ENCODE assay signal across 8 mouse cellular contexts in the genomic region with DNA sequence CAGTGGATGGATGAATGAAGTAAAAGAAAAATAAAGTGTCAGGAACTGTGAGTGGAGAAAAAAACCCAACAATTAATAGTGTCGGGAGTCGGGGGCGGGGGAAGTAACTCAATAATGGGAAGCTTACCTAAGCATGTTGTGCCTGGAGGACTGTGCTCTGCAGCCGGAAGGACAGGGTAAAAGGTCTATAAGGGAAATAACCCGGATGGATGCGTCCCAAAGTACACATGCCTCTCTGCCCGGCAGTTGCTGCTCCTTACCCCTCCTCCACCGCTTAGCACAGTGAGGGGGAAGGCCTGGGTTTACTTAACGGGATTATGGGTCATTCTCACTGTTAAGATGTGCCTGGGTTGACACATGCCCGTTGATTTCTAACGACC. TPM values are rescaled to one million over a fixed set of nuclear protein-coding genes. Genes with fewer than 3 reads are reported as not detected.
DNase-seq lines count a peak whose midpoint lies in the region; ATAC-seq lines count a peak whose summit lies in the region.

No protein-coding gene starts in this region.

- peak overlapping the region; percentile 70 for H3K9ac ChIP-seq in embryonic facial prominence, embryonic 13.5 days
- H3K9ac ChIP-seq in heart, embryonic 12.5 days, result peak overlapping the region; percentile 79

- peak overlapping the region; percentile 50 for H3K4me3 ChIP-seq in embryonic facial prominence, embryonic 13.5 days
- peak overlapping the region; percentile 58 for H3K4me3 ChIP-seq in heart, embryonic 12.5 days

- peak; percentile 59 for DNase-seq in T-cell, adult 2 months (ENCODE audit: low spot score)
- DNase-seq in kidney, postnatal 10 days, result peak; percentile 67
- DNase-seq in lung, postnatal 10 days, result peak; percentile 58
- peak; percentile 68 for DNase-seq in retina, adult 2 months (ENCODE audit: low read depth, low spot score)
- peak; percentile 81 for DNase-seq in yolk sac, embryonic 10.5 days (ENCODE audit: low spot score)

- 1% methylated on average over 11 of the region's 11 CpGs for WGBS in embryonic facial prominence, embryonic 13.5 days
- under 1% methylated on average over 11 of the region's 11 CpGs for WGBS in heart, embryonic 12.5 days

- H3K4me2 ChIP-seq in embryonic facial prominence, embryonic 13.5 days, result peak overlapping the region; percentile 82
- peak overlapping the region; percentile 81 for H3K4me2 ChIP-seq in heart, embryonic 12.5 days

- peaks cover 4% of the 10 kb centered on the region; the same call in 1 of the 2 replicates for H3K4me1 ChIP-seq in embryonic facial prominence, embryonic 13.5 days
- peaks cover 18% of the 10 kb centered on the region for H3K4me1 ChIP-seq in heart, embryonic 12.5 days (replicated peaks)

- H3K27me3 ChIP-seq in embryonic facial prominence, embryonic 13.5 days, result no peaks in the 10 kb centered on the region
- no peaks in the 10 kb centered on the region for H3K27me3 ChIP-seq in heart, embryonic 12.5 days (replicated peaks)

- H3K27ac ChIP-seq in embryonic facial prominence, embryonic 13.5 days, result peak overlapping the region; percentile 69
- H3K27ac ChIP-seq in heart, embryonic 12.5 days (ENCODE audit: poor library complexity, severe bottlenecking), result peak overlapping the region; percentile 93

- H3K9me3 ChIP-seq in embryonic facial prominence, embryonic 13.5 days, result no peaks in the 10 kb centered on the region
- H3K9me3 ChIP-seq in heart, embryonic 12.5 days (replicated peaks), result no peaks in the 10 kb centered on the region

- H3K36me3 ChIP-seq in embryonic facial prominence, embryonic 13.5 days, result no peaks in the 10 kb centered on the region
- H3K36me3 ChIP-seq in heart, embryonic 12.5 days, result no peaks in the 10 kb centered on the region

- peak; percentile 63 for ATAC-seq in CD4-positive, CD25-positive, alpha-beta regulatory T cell, adult 4 months
- peak; percentile 44 for ATAC-seq in embryonic facial prominence, embryonic 13.5 days (ENCODE audit: insufficient number of reproducible peaks, insufficient read depth, low FRiP score, low TSS enrichment, low read depth)
- ATAC-seq in heart, embryonic 12.5 days (ENCODE audit: insufficient number of reproducible peaks, low FRiP score), result peak; percentile 82

RNA-seq across cellular contexts. Expression of a gene that starts 31.7 kb away (rescaled TPM):
- 100 to 1,000 TPM in 1 of 2 experiments, 10 to 100 TPM in 1; 73.0 to 136 TPM for polyA plus RNA-seq in CD4-positive, CD25-positive, alpha-beta regulatory T cell, adult 4 months (2017; shearing (Covaris generic))
- polyA plus RNA-seq in embryonic facial prominence, embryonic 13.5 days (2015; fragmentation: Nextera tagmentation; extraction: Ambion mirVana), result 386 and 418 TPM in 2 replicates
- polyA plus RNA-seq in heart, embryonic 12.5 days (2016; fragmentation: Nextera tagmentation; extraction: Ambion mirVana), result 482 and 495 TPM in 2 replicates

RNA-seq across cellular contexts. Expression of a gene that starts 36.6 kb away (rescaled TPM):
- 1 to 10 TPM; 3.7 to 8.2 TPM for polyA plus RNA-seq in CD4-positive, CD25-positive, alpha-beta regulatory T cell, adult 4 months (2017; shearing (Covaris generic))
- polyA plus RNA-seq in embryonic facial prominence, embryonic 13.5 days (2015; fragmentation: Nextera tagmentation; extraction: Ambion mirVana), result 4.1 and 5.2 TPM in 2 replicates
- polyA plus RNA-seq in heart, embryonic 12.5 days (2016; fragmentation: Nextera tagmentation; extraction: Ambion mirVana), result 12.4 and 13.5 TPM in 2 replicates

RNA-seq across cellular contexts. Expression of a gene that starts 50.3 kb away (rescaled TPM):
- 100 to 1,000 TPM; 151 to 205 TPM for polyA plus RNA-seq in CD4-positive, CD25-positive, alpha-beta regulatory T cell, adult 4 months (2017; shearing (Covaris generic))
- polyA plus RNA-seq in embryonic facial prominence, embryonic 13.5 days (2015; fragmentation: Nextera tagmentation; extraction: Ambion mirVana), result 167 TPM in 2 replicates
- polyA plus RNA-seq in heart, embryonic 12.5 days (2016; fragmentation: Nextera tagmentation; extraction: Ambion mirVana), result 200 and 201 TPM in 2 replicates

Comparison
In these comparisons a context has a peak if more than half of its experiments do, and no peak if none do; other contexts are left out.
1. Peak in every context shown above with its lines: DNase-seq, ATAC-seq, H3K4me3 ChIP-seq and H3K27ac ChIP-seq.